Mouse (Mus musculus) left cerebral cortex, postnatal 36 days (tissue): Measurements from ENCODE around the gene Gnai2. TPM values are rescaled to one million over a fixed set of nuclear protein-coding genes. Genes with fewer than 3 reads are reported as not detected.
"Not testable (repeated sequence)": the region's sequence is repeated elsewhere in the genome, so short reads cannot be mapped to it uniquely, and the experiment has no call there.

Experiments used
- DNase-seq, 2 experiments: peaks; one replicate each; pipeline ENCODE4 v3.0.0; 2021 to 2022; ENCODE audit warnings: low spot score in 2 of 2, mixed read lengths in 1 of 2
- intact Hi-C: fragments of 180-260 bp; cut with DNase I; formaldehyde crosslinking; loops from one replicate; pipeline ENCODE4 v1.15.1; 2025
- total RNA-seq, 2 experiments: library from RNA; stranded (reverse); gene quantifications; 2 replicates each; pipeline ENCODE4 v1.2.3; 2021

Gene Gnai2
- total RNA-seq, 2 experiments from 2014 or later: 215 to 221 TPM

GRCm38 (mm10) chr9:107577871-107578270 lies 57.3 kb downstream of the Gnai2 start:
- intact Hi-C loops: no loop called here
- no peak for DNase-seq

- intact Hi-C loops: no loop called here
- no peak for DNase-seq
Observed at GRCm38 (mm10) chr9:107576357-107577107, 58.6 kb downstream of the Gnai2 start, which contains the start of gene Hyal1. Gene Hyal1 (plus strand): TSS chr9:107576927.

- intact Hi-C loops: no loop called here
Observed at GRCm38 (mm10) chr9:107575579-107576356, 59.4 kb downstream of the Gnai2 start.

GRCm38 (mm10) chr9:107573774-107574173 lies 61.4 kb downstream of the Gnai2 start:
- intact Hi-C loops, DNase-seq: not testable (repeated sequence)

More at GRCm38 (mm10) chr9:107575579-107576356, 59.4 kb downstream of the Gnai2 start:
- DNase-seq: no peak

GRCm38 (mm10) chr9:107572327-107572662 lies 62.9 kb downstream of the Gnai2 start:
- DNase-seq: no peak
- intact Hi-C loops: no loop called here

- no peak for DNase-seq
- intact Hi-C loops: no loop called here
Observed at GRCm38 (mm10) chr9:107571534-107572326, 63.4 kb downstream of the Gnai2 start.

GRCm38 (mm10) chr9:107570845-107571244 lies 64.3 kb downstream of the Gnai2 start:
- intact Hi-C loops: no loop called here
- no peak for DNase-seq

- intact Hi-C loops: no loop called here
- DNase-seq: no peak
Observed at GRCm38 (mm10) chr9:107570016-107570415, 65.2 kb downstream of the Gnai2 start.

GRCm38 (mm10) chr9:107569270-107569669 lies 65.9 kb downstream of the Gnai2 start:
- intact Hi-C loops: no loop called here
- DNase-seq: no peak

GRCm38 (mm10) chr9:107568331-107569261 lies 66.6 kb downstream of the Gnai2 start:
- intact Hi-C loops: no loop called here
- peak; percentile 78 to 84 for DNase-seq

GRCm38 (mm10) chr9:107567702-107568319 lies 67.4 kb downstream of the Gnai2 start, which contains the start of gene Hyal2:
Gene Hyal2 (plus strand): TSS chr9:107567945.
- intact Hi-C loops: no loop called here
- no peak for DNase-seq

- no peak for DNase-seq
- intact Hi-C loops: no loop called here
Observed at GRCm38 (mm10) chr9:107566855-107567254, 68.3 kb downstream of the Gnai2 start.

GRCm38 (mm10) chr9:107566041-107566709 lies 69.0 kb downstream of the Gnai2 start:
- intact Hi-C loops: no loop called here
- peak; percentile 62 to 73 for DNase-seq

- intact Hi-C loops, DNase-seq: not testable (repeated sequence)
Observed at GRCm38 (mm10) chr9:107565556-107565955, 69.6 kb downstream of the Gnai2 start.
